Mouse (Mus musculus) kidney, embryonic 15.5 days (tissue): ENCODE results near the gene Hopx. TPM values are rescaled to one million over a fixed set of nuclear protein-coding genes. Genes with fewer than 3 reads are reported as not detected.

Experiments used
- ATAC-seq: fragments of 200-750 bp; cut with Nextera tagmentation; replicated peaks from 2 replicates; pipeline ENCODE4 v1.8.0; 2017; ENCODE audit warnings: moderate TSS enrichment; ENCODE audit not compliant: low FRiP score
- H3K27ac ChIP-seq: fragments of 300-500 bp; sonication (generic); 2 replicates; pipeline ENCODE4 v1.5.1; 2015; ENCODE audit warnings: mild to moderate bottlenecking, inconsistent platforms
- H3K27me3 ChIP-seq: fragments of 300-500 bp; sonication (generic); 2 replicates; pipeline ENCODE4 v1.6.1; 2015; ENCODE audit warnings: inconsistent platforms
- H3K36me3 ChIP-seq: fragments of 300-500 bp; sonication (generic); 2 replicates; pipeline ENCODE4 v1.6.1; 2015; ENCODE audit warnings: inconsistent platforms
- H3K4me1 ChIP-seq: fragments of 300-500 bp; sonication (generic); 2 replicates; pipeline ENCODE4 v1.6.1; 2015; ENCODE audit warnings: inconsistent platforms
- H3K4me2 ChIP-seq: fragments of 300-500 bp; sonication (generic); 2 replicates; pipeline ENCODE4 v1.6.1; 2015; ENCODE audit warnings: moderate library complexity, mild to moderate bottlenecking, inconsistent platforms
- H3K4me3 ChIP-seq: fragments of 300-500 bp; sonication (generic); replicated peaks from 2 replicates; pipeline ENCODE4 v1.5.1; 2015; ENCODE audit warnings: mild to moderate bottlenecking, inconsistent platforms
- H3K9ac ChIP-seq: fragments of 300-500 bp; sonication (generic); 2 replicates; pipeline ENCODE4 v1.6.1; 2015; ENCODE audit warnings: mild to moderate bottlenecking, inconsistent platforms
- H3K9me3 ChIP-seq: fragments of 300-500 bp; sonication (generic); replicated peaks from 2 replicates; pipeline ENCODE4 v1.6.1; 2016; ENCODE audit warnings: inconsistent platforms
- WGBS: fragments of 180-500 bp; shearing (Covaris S2); methylation state at CpG from one replicate; pipeline ENCODE4 v1.1.7; 2015; ENCODE audit warnings: mixed read lengths; 5-methylcytosine and 5-hydroxymethylcytosine counted together
- polyA plus RNA-seq: library from polyadenylated mRNA; unstranded; fragments of >200 nt; fragmentation: Nextera tagmentation; extraction: Ambion mirVana; gene quantifications from 2 replicates; pipeline ENCODE4 v1.2.1, GENCODE M21; 2015

The Hopx gene
- polyA plus RNA-seq, 1 experiment from 2014 or later: 1.7 TPM

- Histone ChIP-seq H3K4me2 (peak overlapping the region; percentile 100), H3K4me3 (peak overlapping the region; percentile 57), H3K4me1 (peaks cover 36% of the 10 kb centered on the region), H3K27ac (peak overlapping the region; percentile 7), H3K36me3 (no peaks in the 10 kb centered on the region), H3K9me3 (no peaks in the 10 kb centered on the region), H3K9ac (peak overlapping the region; percentile 59), H3K27me3 (peaks cover 12% of the 10 kb centered on the region)
- WGBS: under 1% methylated on average over 69 of the region's 69 CpGs
- ATAC-seq: peak; percentile 86
Observed at GRCm38 (mm10) chr5:77094510-77095491, 20.1 kb downstream of the Hopx start.

- no peak for ATAC-seq
- peak overlapping the region; percentile 57 for H3K4me3 ChIP-seq
- peaks cover 33% of the 10 kb centered on the region for H3K4me1 ChIP-seq
- no peak overlapping the region for H3K9ac ChIP-seq
- no peak overlapping the region for H3K27ac ChIP-seq
- 49% methylated on average over 8 of the region's 8 CpGs for WGBS
- H3K4me2 ChIP-seq: peak overlapping the region; percentile 100
- H3K27me3 ChIP-seq: peaks cover 12% of the 10 kb centered on the region
- no peaks in the 10 kb centered on the region for H3K36me3 ChIP-seq
- H3K9me3 ChIP-seq: no peaks in the 10 kb centered on the region
Observed at GRCm38 (mm10) chr5:77093961-77094360, 21.0 kb downstream of the Hopx start.

- no peak overlapping the region for H3K4me3 ChIP-seq
- no peak; the same call in 1 of the 2 replicates for ATAC-seq
- WGBS: 56% methylated on average over 5 of the region's 5 CpGs
- H3K4me1 ChIP-seq: peaks cover 28% of the 10 kb centered on the region
- H3K9ac ChIP-seq: no peak overlapping the region
- H3K4me2 ChIP-seq: 0 out of 2 replicates have a peak overlapping the region, but pooled peaks have one; percentile 2
- no peak overlapping the region for H3K27ac ChIP-seq
- H3K27me3 ChIP-seq: peaks cover 12% of the 10 kb centered on the region
- H3K36me3 ChIP-seq: no peaks in the 10 kb centered on the region
- H3K9me3 ChIP-seq: no peaks in the 10 kb centered on the region
Observed at GRCm38 (mm10) chr5:77092531-77092930, 22.4 kb downstream of the Hopx start.

GRCm38 (mm10) chr5:77091923-77092322 is 23.0 kb downstream of the Hopx start:
- WGBS: 81% methylated on average over 3 of the region's 3 CpGs
- Histone ChIP-seq H3K27me3 (peaks cover 12% of the 10 kb centered on the region), H3K4me1 (peaks cover 22% of the 10 kb centered on the region), H3K36me3 (no peaks in the 10 kb centered on the region), H3K9me3 (no peaks in the 10 kb centered on the region), H3K4me3 (no peak overlapping the region), H3K27ac (no peak overlapping the region), H3K9ac (no peak overlapping the region), H3K4me2 (no peak overlapping the region)
- no peak for ATAC-seq

- 74% methylated on average over 5 of the region's 5 CpGs for WGBS
Observed at GRCm38 (mm10) chr5:77090521-77091096, 24.3 kb downstream of the Hopx start.

GRCm38 (mm10) chr5:77089901-77090300 is 25.0 kb downstream of the Hopx start:
- Histone ChIP-seq H3K4me2 (no peak overlapping the region), H3K9me3 (no peaks in the 10 kb centered on the region), H3K36me3 (no peaks in the 10 kb centered on the region), H3K9ac (no peak overlapping the region), H3K27me3 (peaks cover 5% of the 10 kb centered on the region), H3K27ac (no peak overlapping the region), H3K4me1 (peaks cover 10% of the 10 kb centered on the region; the same call in 1 of the 2 replicates), H3K4me3 (no peak overlapping the region)
- ATAC-seq: no peak
- WGBS: 89% methylated on average over 8 of the region's 8 CpGs

More at GRCm38 (mm10) chr5:77090521-77091096, 24.3 kb downstream of the Hopx start:
- peaks cover 5% of the 10 kb centered on the region for H3K27me3 ChIP-seq
- ATAC-seq: no peak
- H3K9ac ChIP-seq: no peak overlapping the region
- no peak overlapping the region for H3K27ac ChIP-seq
- no peak overlapping the region for H3K4me3 ChIP-seq
- H3K4me2 ChIP-seq: no peak overlapping the region
- H3K36me3 ChIP-seq: no peaks in the 10 kb centered on the region
- H3K4me1 ChIP-seq: peaks cover 15% of the 10 kb centered on the region
- no peaks in the 10 kb centered on the region for H3K9me3 ChIP-seq

GRCm38 (mm10) chr5:77089294-77089693 is 25.6 kb downstream of the Hopx start:
- no peak for ATAC-seq
- Histone ChIP-seq H3K27ac (no peak overlapping the region), H3K27me3 (peaks cover 5% of the 10 kb centered on the region), H3K4me2 (no peak overlapping the region), H3K9ac (no peak overlapping the region), H3K4me1 (0 out of 2 replicates have a peak, but pooled peaks cover 5% of the 10 kb centered on the region), H3K9me3 (no peaks in the 10 kb centered on the region), H3K4me3 (no peak overlapping the region), H3K36me3 (no peaks in the 10 kb centered on the region)
- 67% methylated on average over 1 of the region's 1 CpGs for WGBS

- no peak overlapping the region for H3K9ac ChIP-seq
- no peaks in the 10 kb centered on the region for H3K4me1 ChIP-seq
- no peaks in the 10 kb centered on the region for H3K27me3 ChIP-seq
- no peak overlapping the region for H3K4me3 ChIP-seq
- WGBS: 82% methylated on average over 3 of the region's 3 CpGs
- no peak overlapping the region for H3K4me2 ChIP-seq
- no peaks in the 10 kb centered on the region for H3K9me3 ChIP-seq
- ATAC-seq: no peak
- no peaks in the 10 kb centered on the region for H3K36me3 ChIP-seq
- no peak overlapping the region for H3K27ac ChIP-seq
Observed at GRCm38 (mm10) chr5:77087122-77087521, 27.8 kb downstream of the Hopx start.

GRCm38 (mm10) chr5:77086541-77086940 is 28.4 kb downstream of the Hopx start:
- no peaks in the 10 kb centered on the region for H3K36me3 ChIP-seq
- H3K4me2 ChIP-seq: no peak overlapping the region
- no peak overlapping the region for H3K9ac ChIP-seq
- no peaks in the 10 kb centered on the region for H3K4me1 ChIP-seq
- WGBS: 87% methylated on average over 7 of the region's 7 CpGs
- H3K4me3 ChIP-seq: no peak overlapping the region
- no peaks in the 10 kb centered on the region for H3K27me3 ChIP-seq
- H3K27ac ChIP-seq: no peak overlapping the region
- no peaks in the 10 kb centered on the region for H3K9me3 ChIP-seq
- no peak for ATAC-seq

- H3K4me3 ChIP-seq: no peak overlapping the region
- H3K27me3 ChIP-seq: no peaks in the 10 kb centered on the region
- ATAC-seq: no peak
- no peak overlapping the region for H3K4me2 ChIP-seq
- 89% methylated on average over 10 of the region's 10 CpGs for WGBS
- no peak overlapping the region for H3K9ac ChIP-seq
- no peak overlapping the region for H3K27ac ChIP-seq
- H3K4me1 ChIP-seq: no peaks in the 10 kb centered on the region
- no peaks in the 10 kb centered on the region for H3K9me3 ChIP-seq
- no peaks in the 10 kb centered on the region for H3K36me3 ChIP-seq
Observed at GRCm38 (mm10) chr5:77085753-77086450, 29.0 kb downstream of the Hopx start.

- no peak for ATAC-seq
- Histone ChIP-seq H3K27me3 (no peaks in the 10 kb centered on the region), H3K4me2 (no peak overlapping the region), H3K36me3 (no peaks in the 10 kb centered on the region), H3K27ac (no peak overlapping the region), H3K4me3 (no peak overlapping the region), H3K9me3 (no peaks in the 10 kb centered on the region), H3K9ac (no peak overlapping the region), H3K4me1 (no peaks in the 10 kb centered on the region)
- 91% methylated on average over 4 of the region's 4 CpGs for WGBS
Observed at GRCm38 (mm10) chr5:77084418-77084817, 30.5 kb downstream of the Hopx start.

- Histone ChIP-seq H3K4me3 (no peak overlapping the region), H3K9me3 (no peaks in the 10 kb centered on the region), H3K27me3 (no peaks in the 10 kb centered on the region), H3K36me3 (no peaks in the 10 kb centered on the region), H3K4me2 (no peak overlapping the region), H3K27ac (no peak overlapping the region), H3K9ac (no peak overlapping the region), H3K4me1 (no peaks in the 10 kb centered on the region)
- WGBS: 79% methylated on average over 7 of the region's 7 CpGs
- no peak for ATAC-seq
Observed at GRCm38 (mm10) chr5:77082735-77083134, 32.2 kb downstream of the Hopx start.
